Mouse (Mus musculus): ENCODE results near the gene Olfr1364. TPM values are rescaled to one million over a fixed set of nuclear protein-coding genes. Genes with fewer than 3 reads are reported as not detected.
A peak's percentile ranks its signal among the peaks of the same experiment; 100 is the strongest.

Olfr1364 gene
- total and polyA plus RNA-seq, 2 experiments from 2014 or later = not detected

DNA sequence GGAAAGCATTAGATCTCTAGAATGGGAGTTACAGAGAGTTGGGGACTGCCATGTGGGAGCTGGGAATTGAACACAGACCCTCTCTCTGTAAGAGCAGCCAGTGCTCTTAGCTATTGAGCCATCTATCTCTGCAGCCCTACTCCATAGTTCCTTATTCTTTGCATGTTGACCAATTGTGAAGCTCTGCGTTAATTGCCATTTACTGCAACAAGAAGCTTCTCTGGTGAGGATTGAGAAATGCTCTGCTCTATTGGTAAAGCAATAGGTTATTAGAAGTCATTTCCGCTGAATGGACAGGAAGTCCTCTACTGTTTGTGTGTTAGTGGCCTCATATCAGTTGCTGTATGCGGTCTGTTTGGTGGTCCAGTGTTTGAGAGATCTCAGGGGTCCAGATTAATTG is 32.1 kb downstream of the Olfr1364 start:
- WGBS = 72% methylated on average over 3 of the region's 3 CpGs
- TF ChIP-seq EP300 (IDR thresholded peaks at IDR 0.05; ENCODE audit: low read depth) = no peak
- TF ChIP-seq CTCF (IDR thresholded peaks at IDR 0.05; ENCODE audit: low read depth) = no peak

DNA sequence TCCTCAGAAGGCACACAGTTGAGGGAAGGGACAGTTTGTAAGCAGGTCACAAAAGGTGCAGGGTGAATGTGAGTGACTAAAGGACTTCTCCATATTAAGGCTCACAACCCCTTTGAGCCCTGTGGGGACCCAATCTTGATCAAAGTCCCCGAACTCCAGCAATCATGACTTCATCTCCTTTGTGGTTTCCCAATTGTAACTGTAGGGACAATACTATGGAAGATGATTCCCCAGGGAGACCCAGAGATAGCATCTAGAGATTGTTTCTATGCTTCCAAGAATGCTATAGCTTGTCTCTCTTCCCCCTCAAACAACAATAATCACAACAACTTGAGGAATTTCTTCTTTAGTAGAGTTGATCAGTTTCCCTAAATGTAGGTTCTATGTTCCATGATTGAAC is 38.9 kb downstream of the Olfr1364 start, which contains the start of gene Olfr1366:
Gene Olfr1366 (minus strand): TSS at position 101 of the 400 bp plus-strand sequence.
- no peaks in the 10 kb centered on the region for H3K36me3 ChIP-seq (replicated peaks; ENCODE audit: control insufficient read depth, insufficient read depth, low read length)
- no peak within 1 kb of the TSS for H3K4me2 ChIP-seq (ENCODE audit: low read depth, low read length)
- H3K4me3 ChIP-seq (ENCODE audit: low read depth, low read length) = no peak within 1 kb of the TSS
- no peaks in the 10 kb centered on the region for H3K27me3 ChIP-seq (ENCODE audit: control insufficient read depth, insufficient read depth, low read length)
- no peak for ATAC-seq (ENCODE audit: insufficient read depth, low read depth)
- no peak within 1 kb of the TSS for H3K27ac ChIP-seq (ENCODE audit: low read depth)
- no peaks in the 10 kb centered on the region for H3K4me1 ChIP-seq (ENCODE audit: control insufficient read depth, insufficient read depth)
- WGBS = 58% methylated on average over 1 of the region's 1 CpGs
- H3K9me3 ChIP-seq (replicated peaks; ENCODE audit: control insufficient read depth, low read length) = no peaks in the 10 kb centered on the region
- H3K9ac ChIP-seq (replicated peaks; ENCODE audit: low read depth, low read length) = no peak within 1 kb of the TSS
- TF ChIP-seq EP300 (IDR thresholded peaks at IDR 0.05; ENCODE audit: low read depth) (no peak), CTCF (IDR thresholded peaks at IDR 0.05; ENCODE audit: low read depth) (no peak)
- DNase-seq (ENCODE audit: low spot score) = no peak

More for the DNA sequence above, 32.1 kb downstream of the Olfr1364 start:
- ATAC-seq (ENCODE audit: insufficient read depth, low read depth) = no peak
- Histone ChIP-seq H3K36me3 (replicated peaks; ENCODE audit: control insufficient read depth, insufficient read depth, low read length) (no peaks in the 10 kb centered on the region), H3K27me3 (ENCODE audit: control insufficient read depth, insufficient read depth, low read length) (no peaks in the 10 kb centered on the region), H3K4me2 (ENCODE audit: low read depth, low read length) (no peak overlapping the region), H3K9ac (replicated peaks; ENCODE audit: low read depth, low read length) (no peak overlapping the region), H3K27ac (ENCODE audit: low read depth) (no peak overlapping the region), H3K9me3 (replicated peaks; ENCODE audit: control insufficient read depth, low read length) (no peaks in the 10 kb centered on the region), H3K4me3 (ENCODE audit: low read depth, low read length) (no peak overlapping the region), H3K4me1 (ENCODE audit: control insufficient read depth, insufficient read depth) (no peaks in the 10 kb centered on the region)
- no peak for DNase-seq (ENCODE audit: low spot score)

DNA sequence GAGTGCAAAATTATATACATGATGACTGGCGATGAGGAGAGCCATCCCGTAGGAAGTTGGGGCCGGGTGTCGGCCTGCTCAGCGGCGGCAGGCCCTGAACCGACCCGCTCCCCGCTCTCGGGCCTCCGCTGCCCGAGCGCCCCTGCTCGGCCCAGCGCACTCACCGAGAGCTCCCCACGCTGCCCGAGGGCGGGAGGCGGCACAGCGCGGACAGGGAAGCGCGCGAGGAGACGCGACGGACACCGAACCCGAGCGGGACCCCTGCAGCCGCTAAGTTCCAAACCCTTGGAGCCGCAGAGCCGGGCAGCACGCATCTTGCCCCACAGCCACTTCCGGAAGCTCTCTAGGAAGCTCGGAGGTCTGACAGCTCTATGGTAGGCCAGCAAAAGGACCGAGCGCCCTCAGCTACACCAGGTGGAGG is 50.8 kb downstream of the Olfr1364 start, which contains the start of gene Zkscan8:
Gene Zkscan8 (minus strand): TSS at position 340 of the 421 bp plus-strand sequence.
- Histone ChIP-seq H3K27me3 (ENCODE audit: control insufficient read depth, insufficient read depth, low read length) (no peaks in the 10 kb centered on the region), H3K36me3 (replicated peaks; ENCODE audit: control insufficient read depth, insufficient read depth, low read length) (peaks cover 12% of the 10 kb centered on the region), H3K9ac (replicated peaks; ENCODE audit: low read depth, low read length) (peak within 1 kb of the TSS; percentile 99), H3K4me2 (ENCODE audit: low read depth, low read length) (peak within 1 kb of the TSS; percentile 64), H3K27ac (ENCODE audit: low read depth) (peak within 1 kb of the TSS; percentile 96), H3K9me3 (replicated peaks; ENCODE audit: control insufficient read depth, low read length) (no peaks in the 10 kb centered on the region), H3K4me3 (ENCODE audit: low read depth, low read length) (peak within 1 kb of the TSS; percentile 99), H3K4me1 (ENCODE audit: control insufficient read depth, insufficient read depth) (peaks cover 4% of the 10 kb centered on the region)
- WGBS = under 1% methylated on average over 39 of the region's 39 CpGs
- peak; percentile 79 for DNase-seq (ENCODE audit: low spot score)
- TF ChIP-seq CTCF (IDR thresholded peaks at IDR 0.05; ENCODE audit: low read depth) (no peak; the same call in 1 of the 2 replicates), EP300 (IDR thresholded peaks at IDR 0.05; ENCODE audit: low read depth) (peak; percentile 63; the same call in 1 of the 2 replicates)
- peak; percentile 97 for ATAC-seq (ENCODE audit: insufficient read depth, low read depth)

DNA sequence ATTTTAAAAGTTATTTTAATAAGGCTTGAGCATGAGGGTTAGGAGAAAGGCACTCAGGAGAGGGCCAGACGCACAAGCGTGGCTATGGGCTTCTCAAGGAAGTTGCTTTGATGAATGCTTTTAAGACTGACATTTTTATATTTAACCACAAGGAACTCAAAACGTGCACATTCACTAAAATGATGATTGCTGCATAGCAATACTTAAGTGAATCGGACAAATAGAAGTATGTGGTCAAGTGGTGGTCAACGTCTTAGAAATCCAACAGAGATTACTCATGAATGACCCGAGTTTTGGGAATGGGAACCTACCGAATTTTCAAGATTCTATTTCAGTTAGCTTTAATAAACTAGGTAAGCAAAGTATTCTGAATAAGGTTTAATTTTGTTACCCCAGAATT is 51.4 kb downstream of the Olfr1364 start:
- DNase-seq (ENCODE audit: low spot score) (no peak), ATAC-seq (ENCODE audit: insufficient read depth, low read depth) (no peak)
- WGBS = 48% methylated on average over 7 of the region's 7 CpGs
- Histone ChIP-seq H3K36me3 (replicated peaks; ENCODE audit: control insufficient read depth, insufficient read depth, low read length) (peaks cover 17% of the 10 kb centered on the region), H3K4me3 (ENCODE audit: low read depth, low read length) (peak overlapping the region; percentile 99), H3K9me3 (replicated peaks; ENCODE audit: control insufficient read depth, low read length) (no peaks in the 10 kb centered on the region), H3K27ac (ENCODE audit: low read depth) (no peak overlapping the region), H3K9ac (replicated peaks; ENCODE audit: low read depth, low read length) (no peak overlapping the region; the same call in 1 of the 2 replicates), H3K4me1 (ENCODE audit: control insufficient read depth, insufficient read depth) (peaks cover 4% of the 10 kb centered on the region), H3K4me2 (ENCODE audit: low read depth, low read length) (peak overlapping the region; percentile 64), H3K27me3 (ENCODE audit: control insufficient read depth, insufficient read depth, low read length) (no peaks in the 10 kb centered on the region)
- TF ChIP-seq EP300 (IDR thresholded peaks at IDR 0.05; ENCODE audit: low read depth) = no peak
- no peak for TF ChIP-seq CTCF (IDR thresholded peaks at IDR 0.05; ENCODE audit: low read depth)

Other genes with a start within 250 kb of the Olfr1364 start
Only the 30 nearest of the 33 such genes appear.
- 3.6 and 7.8 TPM in 2 replicates for gene Zscan12, start 218.9 kb downstream of the Olfr1364 start, total RNA-seq (2014; rRNA removed; ENCODE audit: low replicate concordance)
- 5.2 TPM in 2 replicates for gene Zscan12, start 218.9 kb downstream of the Olfr1364 start, polyA plus RNA-seq (2015; fragmentation: Nextera tagmentation; extraction: Ambion mirVana)
- 32.7 and 40.8 TPM in 2 replicates for gene Zkscan3, start 179.0 kb downstream of the Olfr1364 start, total RNA-seq (2014; rRNA removed; ENCODE audit: low replicate concordance)
- 49.1 and 54.5 TPM in 2 replicates for gene Zkscan3, start 179.0 kb downstream of the Olfr1364 start, polyA plus RNA-seq (2015; fragmentation: Nextera tagmentation; extraction: Ambion mirVana)
- 1.7 and 1.9 TPM in 2 replicates for gene Pgbd1, start 140.7 kb downstream of the Olfr1364 start, total RNA-seq (2014; rRNA removed; ENCODE audit: low replicate concordance)
- 1.5 and 2.1 TPM in 2 replicates for gene Pgbd1, start 140.7 kb downstream of the Olfr1364 start, polyA plus RNA-seq (2015; fragmentation: Nextera tagmentation; extraction: Ambion mirVana)
- gene Zscan26, start 128.0 kb downstream of the Olfr1364 start, total RNA-seq (2014; rRNA removed; ENCODE audit: low replicate concordance) = 14.1 and 17.5 TPM in 2 replicates
- 19.5 and 22.4 TPM in 2 replicates for gene Zscan26, start 128.0 kb downstream of the Olfr1364 start, polyA plus RNA-seq (2015; fragmentation: Nextera tagmentation; extraction: Ambion mirVana)
- not detected in 2 replicates for gene Nkapl, start 113.2 kb downstream of the Olfr1364 start, total RNA-seq (2014; rRNA removed; ENCODE audit: low replicate concordance)
- 1.8 and 2.1 TPM in 2 replicates for gene Nkapl, start 113.2 kb downstream of the Olfr1364 start, polyA plus RNA-seq (2015; fragmentation: Nextera tagmentation; extraction: Ambion mirVana)
- gene Zkscan4, start 102.9 kb downstream of the Olfr1364 start, total RNA-seq (2014; rRNA removed; ENCODE audit: low replicate concordance) = 0.70 and 1.7 TPM in 2 replicates
- 1.9 and 2.0 TPM in 2 replicates for gene Zkscan4, start 102.9 kb downstream of the Olfr1364 start, polyA plus RNA-seq (2015; fragmentation: Nextera tagmentation; extraction: Ambion mirVana)
- gene Gm10065, start 102.3 kb downstream of the Olfr1364 start, total RNA-seq (2014; rRNA removed; ENCODE audit: low replicate concordance) = not detected in 2 replicates
- not detected in 2 replicates for gene Gm10065, start 102.3 kb downstream of the Olfr1364 start, polyA plus RNA-seq (2015; fragmentation: Nextera tagmentation; extraction: Ambion mirVana)
- gene AK157302, start 86.5 kb downstream of the Olfr1364 start, total RNA-seq (2014; rRNA removed; ENCODE audit: low replicate concordance) = 0.08 and 0.15 TPM in 2 replicates
- 0.93 and 1.3 TPM in 2 replicates for gene AK157302, start 86.5 kb downstream of the Olfr1364 start, polyA plus RNA-seq (2015; fragmentation: Nextera tagmentation; extraction: Ambion mirVana)
- gene Gm11273, start 80.3 kb downstream of the Olfr1364 start, total RNA-seq (2014; rRNA removed; ENCODE audit: low replicate concordance) = 54.7 and 58.8 TPM in 2 replicates
- gene Gm11273, start 80.3 kb downstream of the Olfr1364 start, polyA plus RNA-seq (2015; fragmentation: Nextera tagmentation; extraction: Ambion mirVana) = 27.8 and 29.0 TPM in 2 replicates
- 7.1 and 10.9 TPM in 2 replicates for gene Zkscan8, start 50.6 kb downstream of the Olfr1364 start, total RNA-seq (2014; rRNA removed; ENCODE audit: low replicate concordance)
- 3.0 and 3.4 TPM in 2 replicates for gene Zkscan8, start 50.6 kb downstream of the Olfr1364 start, polyA plus RNA-seq (2015; fragmentation: Nextera tagmentation; extraction: Ambion mirVana)
- gene Olfr1366, start 39.0 kb downstream of the Olfr1364 start, total RNA-seq (2014; rRNA removed; ENCODE audit: low replicate concordance) = not detected in 2 replicates
- gene Olfr1366, start 39.0 kb downstream of the Olfr1364 start, polyA plus RNA-seq (2015; fragmentation: Nextera tagmentation; extraction: Ambion mirVana) = not detected in 2 replicates
- gene Olfr1535, start 21.9 kb downstream of the Olfr1364 start, total RNA-seq (2014; rRNA removed; ENCODE audit: low replicate concordance) = not detected in 2 replicates
- gene Olfr1535, start 21.9 kb downstream of the Olfr1364 start, polyA plus RNA-seq (2015; fragmentation: Nextera tagmentation; extraction: Ambion mirVana) = 0.03 TPM in 1 of 2 replicates, not detected in the other
- gene Olfr1362, start 32.3 kb upstream of the Olfr1364 start, total RNA-seq (2014; rRNA removed; ENCODE audit: low replicate concordance) = not detected in 2 replicates
- not detected in 2 replicates for gene Olfr1362, start 32.3 kb upstream of the Olfr1364 start, polyA plus RNA-seq (2015; fragmentation: Nextera tagmentation; extraction: Ambion mirVana)
- not detected in 2 replicates for gene Olfr11, start 60.8 kb upstream of the Olfr1364 start, total RNA-seq (2014; rRNA removed; ENCODE audit: low replicate concordance)
- gene Olfr11, start 60.8 kb upstream of the Olfr1364 start, polyA plus RNA-seq (2015; fragmentation: Nextera tagmentation; extraction: Ambion mirVana) = not detected in 2 replicates
- gene Olfr1361, start 81.6 kb upstream of the Olfr1364 start, total RNA-seq (2014; rRNA removed; ENCODE audit: low replicate concordance) = not detected in 2 replicates
- gene Olfr1361, start 81.6 kb upstream of the Olfr1364 start, polyA plus RNA-seq (2015; fragmentation: Nextera tagmentation; extraction: Ambion mirVana) = not detected in 2 replicates
- gene Olfr1360, start 95.6 kb upstream of the Olfr1364 start, total RNA-seq (2014; rRNA removed; ENCODE audit: low replicate concordance) = not detected in 2 replicates
- not detected in 2 replicates for gene Olfr1360, start 95.6 kb upstream of the Olfr1364 start, polyA plus RNA-seq (2015; fragmentation: Nextera tagmentation; extraction: Ambion mirVana)
- gene Olfr1359, start 116.4 kb upstream of the Olfr1364 start, total RNA-seq (2014; rRNA removed; ENCODE audit: low replicate concordance) = not detected in 2 replicates
- gene Olfr1359, start 116.4 kb upstream of the Olfr1364 start, polyA plus RNA-seq (2015; fragmentation: Nextera tagmentation; extraction: Ambion mirVana) = not detected in 2 replicates
- gene Hist1h2bl, start 134.4 kb upstream of the Olfr1364 start, total RNA-seq (2014; rRNA removed; ENCODE audit: low replicate concordance) = 431 and 666 TPM in 2 replicates
- gene Hist1h2bl, start 134.4 kb upstream of the Olfr1364 start, polyA plus RNA-seq (2015; fragmentation: Nextera tagmentation; extraction: Ambion mirVana) = 0.55 and 0.98 TPM in 2 replicates
- gene Hist1h2ai, start 134.7 kb upstream of the Olfr1364 start, total RNA-seq (2014; rRNA removed; ENCODE audit: low replicate concordance) = 828 and 1,538 TPM in 2 replicates
- 3.6 and 4.3 TPM in 2 replicates for gene Hist1h2ai, start 134.7 kb upstream of the Olfr1364 start, polyA plus RNA-seq (2015; fragmentation: Nextera tagmentation; extraction: Ambion mirVana)
- 1,332 and 1,437 TPM in 2 replicates for gene Hist1h3h, start 135.9 kb upstream of the Olfr1364 start, total RNA-seq (2014; rRNA removed; ENCODE audit: low replicate concordance)
- gene Hist1h3h, start 135.9 kb upstream of the Olfr1364 start, polyA plus RNA-seq (2015; fragmentation: Nextera tagmentation; extraction: Ambion mirVana) = 1.8 TPM in 1 of 2 replicates, not detected in the other
- gene Hist1h2bm, start 140.3 kb upstream of the Olfr1364 start, total RNA-seq (2014; rRNA removed; ENCODE audit: low replicate concordance) = 1,438 and 1,618 TPM in 2 replicates
- gene Hist1h2bm, start 140.3 kb upstream of the Olfr1364 start, polyA plus RNA-seq (2015; fragmentation: Nextera tagmentation; extraction: Ambion mirVana) = 0.60 and 0.90 TPM in 2 replicates
- 962 and 1,129 TPM in 2 replicates for gene Hist1h4j, start 153.3 kb upstream of the Olfr1364 start, total RNA-seq (2014; rRNA removed; ENCODE audit: low replicate concordance)
- gene Hist1h4j, start 153.3 kb upstream of the Olfr1364 start, polyA plus RNA-seq (2015; fragmentation: Nextera tagmentation; extraction: Ambion mirVana) = 0.20 and 0.27 TPM in 2 replicates
- 470 and 1,132 TPM in 2 replicates for gene Hist1h4k, start 168.7 kb upstream of the Olfr1364 start, total RNA-seq (2014; rRNA removed; ENCODE audit: low replicate concordance)
- 0.55 and 1.4 TPM in 2 replicates for gene Hist1h4k, start 168.7 kb upstream of the Olfr1364 start, polyA plus RNA-seq (2015; fragmentation: Nextera tagmentation; extraction: Ambion mirVana)
- 128 and 633 TPM in 2 replicates for gene Hist1h2ak, start 172.1 kb upstream of the Olfr1364 start, total RNA-seq (2014; rRNA removed; ENCODE audit: low replicate concordance)
- gene Hist1h2ak, start 172.1 kb upstream of the Olfr1364 start, polyA plus RNA-seq (2015; fragmentation: Nextera tagmentation; extraction: Ambion mirVana) = 10.3 and 10.7 TPM in 2 replicates
- 1,069 and 1,692 TPM in 2 replicates for gene Hist1h2bn, start 172.4 kb upstream of the Olfr1364 start, total RNA-seq (2014; rRNA removed; ENCODE audit: low replicate concordance)
- 0.94 and 2.5 TPM in 2 replicates for gene Hist1h2bn, start 172.4 kb upstream of the Olfr1364 start, polyA plus RNA-seq (2015; fragmentation: Nextera tagmentation; extraction: Ambion mirVana)
- 356 and 550 TPM in 2 replicates for gene Hist1h1b, start 198.9 kb upstream of the Olfr1364 start, total RNA-seq (2014; rRNA removed; ENCODE audit: low replicate concordance)
- 4.7 and 5.4 TPM in 2 replicates for gene Hist1h1b, start 198.9 kb upstream of the Olfr1364 start, polyA plus RNA-seq (2015; fragmentation: Nextera tagmentation; extraction: Ambion mirVana)
- 602 and 1,805 TPM in 2 replicates for gene Hist1h3i, start 201.6 kb upstream of the Olfr1364 start, total RNA-seq (2014; rRNA removed; ENCODE audit: low replicate concordance)
- gene Hist1h3i, start 201.6 kb upstream of the Olfr1364 start, polyA plus RNA-seq (2015; fragmentation: Nextera tagmentation; extraction: Ambion mirVana) = 21.5 and 25.8 TPM in 2 replicates
- gene Hist1h2an, start 205.5 kb upstream of the Olfr1364 start, total RNA-seq (2014; rRNA removed; ENCODE audit: low replicate concordance) = 677 and 1,354 TPM in 2 replicates
- 1.8 and 3.3 TPM in 2 replicates for gene Hist1h2an, start 205.5 kb upstream of the Olfr1364 start, polyA plus RNA-seq (2015; fragmentation: Nextera tagmentation; extraction: Ambion mirVana)
- 250 and 332 TPM in 2 replicates for gene Hist1h2bp, start 205.7 kb upstream of the Olfr1364 start, total RNA-seq (2014; rRNA removed; ENCODE audit: low replicate concordance)
- gene Hist1h2bp, start 205.7 kb upstream of the Olfr1364 start, polyA plus RNA-seq (2015; fragmentation: Nextera tagmentation; extraction: Ambion mirVana) = 0.34 and 0.55 TPM in 2 replicates
- gene Hist1h2bq, start 228.4 kb upstream of the Olfr1364 start, total RNA-seq (2014; rRNA removed; ENCODE audit: low replicate concordance) = 1,204 and 1,722 TPM in 2 replicates
- 5.6 and 6.3 TPM in 2 replicates for gene Hist1h2bq, start 228.4 kb upstream of the Olfr1364 start, polyA plus RNA-seq (2015; fragmentation: Nextera tagmentation; extraction: Ambion mirVana)